Comparison of ENCODE assay signal across 9 mouse cellular contexts in genomic region chr7:110865038-110865437, GRCm38 (mm10). TPM values are rescaled to one million over a fixed set of nuclear protein-coding genes. Genes with fewer than 3 reads are reported as not detected.
DNase-seq lines count a peak whose midpoint lies in the region; ATAC-seq lines count a peak whose summit lies in the region.
"Had no signal": no experiment of that assay in that cellular context is flagged by ENCODE, and none has a peak within 500 bp of the region (broad histone marks: within the 10 kb centered on the region; RNA-seq: fewer than 3 reads in every experiment).

No protein-coding gene starts in this region.

- H3K36me3 ChIP-seq in forebrain, embryonic 12.5 days (replicated peaks), result no peaks in the 10 kb centered on the region
- H3K36me3 ChIP-seq in forebrain, embryonic 16.5 days (ENCODE audit: control insufficient read depth, insufficient read depth), result no peaks in the 10 kb centered on the region
- H3K36me3 ChIP-seq in kidney, embryonic 14.5 days (ENCODE audit: control insufficient read depth, insufficient read depth, low read length), result no peaks in the 10 kb centered on the region
- H3K36me3 ChIP-seq in midbrain, embryonic 14.5 days (ENCODE audit: control insufficient read depth, insufficient read depth, low read length), result no peaks in the 10 kb centered on the region

- WGBS in forebrain, embryonic 12.5 days, result 37% methylated on average over 10 of the region's 10 CpGs
- 37% methylated on average over 10 of the region's 10 CpGs for WGBS in forebrain, embryonic 16.5 days
- 38% methylated on average over 10 of the region's 10 CpGs for WGBS in kidney, embryonic 14.5 days
- 45% methylated on average over 10 of the region's 10 CpGs for WGBS in midbrain, embryonic 14.5 days

- no peak overlapping the region for H3K4me3 ChIP-seq in forebrain, embryonic 12.5 days (replicated peaks)
- no peak overlapping the region for H3K4me3 ChIP-seq in forebrain, embryonic 16.5 days (replicated peaks; ENCODE audit: low read length)
- no peak overlapping the region for H3K4me3 ChIP-seq in kidney, embryonic 14.5 days (ENCODE audit: low read length)
- H3K4me3 ChIP-seq in midbrain, embryonic 14.5 days (replicated peaks; ENCODE audit: low read depth, low read length), result no peak overlapping the region

- peak; percentile 41; the same call in 1 of the 2 replicates for ATAC-seq in forebrain, embryonic 12.5 days (ENCODE audit: low FRiP score)
- ATAC-seq in forebrain, embryonic 16.5 days, result no peak
- peak; percentile 79 for ATAC-seq in kidney, embryonic 14.5 days (ENCODE audit: low FRiP score, low TSS enrichment)
- no peak for ATAC-seq in midbrain, embryonic 14.5 days (ENCODE audit: low FRiP score, low TSS enrichment)

- peak; percentile 67 for DNase-seq in embryo, embryonic 10 days (ENCODE audit: low spot score)
- DNase-seq in midbrain, embryonic 14.5 days, result peak; percentile 44
- no peak for DNase-seq in MN1 (ENCODE audit: low spot score)
- no peak for DNase-seq in adrenal gland, postnatal 25 days
- no peak for DNase-seq in urinary bladder, postnatal 4 days (ENCODE audit: low spot score in 2 of 2)
- DNase-seq: adrenal gland, adult 2 months had no signal

- peaks cover 6% of the 10 kb centered on the region; the same call in 1 of the 2 replicates for H3K4me1 ChIP-seq in forebrain, embryonic 12.5 days
- H3K4me1 ChIP-seq in forebrain, embryonic 16.5 days (replicated peaks; ENCODE audit: control insufficient read depth, insufficient read depth, low read length), result no peaks in the 10 kb centered on the region
- peaks cover 12% of the 10 kb centered on the region; the same call in 1 of the 2 replicates for H3K4me1 ChIP-seq in kidney, embryonic 14.5 days (ENCODE audit: control insufficient read depth, insufficient read depth, low read length)
- no peaks in the 10 kb centered on the region for H3K4me1 ChIP-seq in midbrain, embryonic 14.5 days (ENCODE audit: control insufficient read depth, insufficient read depth, low read length)

- H3K4me2 ChIP-seq in forebrain, embryonic 12.5 days, result no peak overlapping the region
- H3K4me2 ChIP-seq in forebrain, embryonic 16.5 days (ENCODE audit: low read length), result no peak overlapping the region
- H3K4me2 ChIP-seq in kidney, embryonic 14.5 days (replicated peaks; ENCODE audit: low read depth, low read length), result no peak overlapping the region
- H3K4me2 ChIP-seq in midbrain, embryonic 14.5 days (ENCODE audit: low read length), result no peak overlapping the region

- H3K9me3 ChIP-seq in forebrain, embryonic 12.5 days, result no peaks in the 10 kb centered on the region
- H3K9me3 ChIP-seq in forebrain, embryonic 16.5 days (ENCODE audit: control insufficient read depth, low read length), result no peaks in the 10 kb centered on the region
- H3K9me3 ChIP-seq in kidney, embryonic 14.5 days (ENCODE audit: control insufficient read depth, low read length), result no peaks in the 10 kb centered on the region
- H3K9me3 ChIP-seq in midbrain, embryonic 14.5 days (ENCODE audit: control insufficient read depth, low read length), result no peaks in the 10 kb centered on the region

- no peak overlapping the region for H3K27ac ChIP-seq in forebrain, embryonic 12.5 days
- H3K27ac ChIP-seq in forebrain, embryonic 16.5 days (ENCODE audit: low read length), result no peak overlapping the region
- H3K27ac ChIP-seq in kidney, embryonic 14.5 days (ENCODE audit: low read depth, low read length), result no peak overlapping the region
- no peak overlapping the region for H3K27ac ChIP-seq in midbrain, embryonic 14.5 days (replicated peaks; ENCODE audit: low read depth, low read length)

- H3K27me3 ChIP-seq in forebrain, embryonic 12.5 days, result no peaks in the 10 kb centered on the region
- no peaks in the 10 kb centered on the region for H3K27me3 ChIP-seq in forebrain, embryonic 16.5 days (replicated peaks; ENCODE audit: control insufficient read depth, insufficient read depth, low read length)
- no peaks in the 10 kb centered on the region for H3K27me3 ChIP-seq in kidney, embryonic 14.5 days (ENCODE audit: control insufficient read depth, insufficient read depth, low read length)
- no peaks in the 10 kb centered on the region for H3K27me3 ChIP-seq in midbrain, embryonic 14.5 days (ENCODE audit: control insufficient read depth, insufficient read depth, low read length)

- H3K9ac ChIP-seq in forebrain, embryonic 12.5 days, result no peak overlapping the region
- H3K9ac ChIP-seq in forebrain, embryonic 16.5 days (replicated peaks; ENCODE audit: low read depth, low read length), result no peak overlapping the region
- no peak overlapping the region for H3K9ac ChIP-seq in kidney, embryonic 14.5 days (ENCODE audit: low read depth, low read length)
- no peak overlapping the region for H3K9ac ChIP-seq in midbrain, embryonic 14.5 days (replicated peaks; ENCODE audit: low read length)

RNA-seq across cellular contexts. Expression of gene Lyve1, which starts 2.0 kb away (rescaled TPM):
- 3.0 and 3.3 TPM in 2 replicates for polyA plus RNA-seq in forebrain, embryonic 12.5 days (2016; fragmentation: Nextera tagmentation; extraction: Ambion mirVana)
- polyA plus RNA-seq in forebrain, embryonic 16.5 days (2015; fragmentation: Nextera tagmentation; extraction: Ambion mirVana), result 5.2 and 8.1 TPM in 2 replicates
- polyA plus RNA-seq in kidney, embryonic 14.5 days (2014; fragmentation: Nextera tagmentation; extraction: Ambion mirVana), result 3.0 and 3.5 TPM in 2 replicates
- 4.7 TPM in 1 of 2 replicates, not detected in the other for polyA plus RNA-seq in midbrain, embryonic 14.5 days (2014; fragmentation: Nextera tagmentation; extraction: Ambion mirVana)
- total RNA-seq in adrenal gland, postnatal 25 days (2021), result 3.8 and 5.9 TPM in 2 replicates

RNA-seq across cellular contexts. Expression of gene Rnf141, which starts 20.8 kb away (rescaled TPM):
- polyA plus RNA-seq in forebrain, embryonic 12.5 days (2016; fragmentation: Nextera tagmentation; extraction: Ambion mirVana), result 25.8 and 29.1 TPM in 2 replicates
- 45.6 and 51.0 TPM in 2 replicates for polyA plus RNA-seq in forebrain, embryonic 16.5 days (2015; fragmentation: Nextera tagmentation; extraction: Ambion mirVana)
- 21.3 and 27.1 TPM in 2 replicates for polyA plus RNA-seq in kidney, embryonic 14.5 days (2014; fragmentation: Nextera tagmentation; extraction: Ambion mirVana)
- polyA plus RNA-seq in midbrain, embryonic 14.5 days (2014; fragmentation: Nextera tagmentation; extraction: Ambion mirVana), result 24.0 and 38.3 TPM in 2 replicates
- total RNA-seq in adrenal gland, postnatal 25 days (2021), result 52.9 and 74.3 TPM in 2 replicates

Comparison
In these comparisons a context has a peak if more than half of its experiments do, and no peak if none do; other contexts are left out.
1. ATAC-seq: peak in forebrain, embryonic 12.5 days (single experiment) and kidney, embryonic 14.5 days (single experiment); none in forebrain, embryonic 16.5 days (single experiment) and midbrain, embryonic 14.5 days (single experiment).
2. DNase-seq: peak in embryo, embryonic 10 days (single experiment) and midbrain, embryonic 14.5 days (single experiment); none in MN1 (single experiment), adrenal gland, postnatal 25 days (single experiment) and urinary bladder, postnatal 4 days (0 of 2).